Mouse (Mus musculus) C2C12 (cell line): ENCODE measurements around the gene Gm20388.

Experiments used
- CTCF ChIP-seq: IDR thresholded peaks from one replicate; pipeline ENCODE4 v1.5.1; 2011; ENCODE audit not compliant: control insufficient read depth, insufficient read depth, insufficient read length
- FOSL1 ChIP-seq: IDR thresholded peaks from one replicate; pipeline ENCODE4 v1.8.0; 2011; ENCODE audit warnings: mild to moderate bottlenecking, low read length; ENCODE audit not compliant: poor library complexity, insufficient read depth, severe bottlenecking

DNA sequence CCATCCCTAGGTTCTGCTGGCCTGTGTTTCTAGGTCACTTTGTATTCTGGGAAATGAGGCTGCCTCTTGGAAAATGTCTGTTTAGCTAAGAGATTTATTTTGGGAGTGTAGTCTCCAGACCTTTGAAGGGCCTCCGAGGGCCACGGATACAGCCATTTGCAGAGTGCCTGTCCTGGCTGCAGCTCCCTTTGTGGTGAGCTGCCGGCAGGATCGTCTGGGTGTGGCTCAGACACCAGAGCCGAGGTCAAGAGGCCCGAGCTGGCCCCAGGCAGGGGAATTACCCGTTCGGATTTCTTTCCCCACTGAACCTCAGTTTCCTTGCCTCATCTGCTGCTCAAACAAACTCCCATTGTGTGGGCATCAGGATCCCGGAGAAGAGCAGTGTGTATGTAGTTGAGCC lies 125.5 kb downstream of the Gm20388 start:
- TF ChIP-seq CTCF (no peak), FOSL1 (no peak)
